Mouse (Mus musculus) spleen, adult 18-20 months (tissue): Measurements from ENCODE around the gene Slc25a5.

Experiments used
- DNase-seq, 2 experiments: peaks; one replicate each; pipeline ENCODE4 v3.0.0; 2022; ENCODE audit warnings: mixed read lengths in 2 of 2

The Slc25a5 gene

GRCm38 (mm10) chrX:36841698-36842097 lies 46.2 kb downstream of the Slc25a5 start:
- no peak for DNase-seq

GRCm38 (mm10) chrX:36843346-36843990 lies 48.0 kb downstream of the Slc25a5 start:
- DNase-seq = no peak

- DNase-seq = no peak
These were observed 51.7 kb downstream of the Slc25a5 start for GRCm38 (mm10) chrX:36847152-36847551.
